Mouse (Mus musculus) forebrain, embryonic 15.5 days (tissue): Measurements from ENCODE around the gene Zfp768. TPM values are rescaled to one million over a fixed set of nuclear protein-coding genes. Genes with fewer than 3 reads are reported as not detected.
"Not testable (repeated sequence)": the region's sequence is repeated elsewhere in the genome, so short reads cannot be mapped to it uniquely, and the experiment has no call there.

Experiments used
- ATAC-seq: fragments of 200-750 bp; cut with Nextera tagmentation; replicated peaks from 2 replicates; pipeline ENCODE4 v1.8.0; 2017; ENCODE audit warnings: mild to moderate bottlenecking, moderate TSS enrichment, moderate library complexity
- H3K27ac ChIP-seq: fragments of 300-500 bp; sonication (generic); replicated peaks from 2 replicates; pipeline ENCODE4 v1.5.1; 2015; ENCODE audit warnings: mild to moderate bottlenecking, inconsistent platforms
- H3K27me3 ChIP-seq: fragments of 300-500 bp; sonication (generic); 2 replicates; pipeline ENCODE4 v1.6.1; 2015; ENCODE audit warnings: inconsistent platforms
- H3K36me3 ChIP-seq: fragments of 300-500 bp; sonication (generic); 2 replicates; pipeline ENCODE4 v1.6.1; 2015; ENCODE audit warnings: mild to moderate bottlenecking, inconsistent platforms
- H3K4me1 ChIP-seq: fragments of 300-500 bp; sonication (generic); 2 replicates; pipeline ENCODE4 v1.6.1; 2015; ENCODE audit warnings: inconsistent platforms
- H3K4me2 ChIP-seq: fragments of 300-500 bp; sonication (generic); replicated peaks from 2 replicates; pipeline ENCODE4 v1.6.1; 2015; ENCODE audit warnings: mild to moderate bottlenecking, inconsistent platforms
- H3K4me3 ChIP-seq: fragments of 300-500 bp; sonication (generic); 2 replicates; pipeline ENCODE4 v1.5.1; 2015; ENCODE audit warnings: mild to moderate bottlenecking, inconsistent platforms
- H3K9ac ChIP-seq: fragments of 300-500 bp; sonication (generic); replicated peaks from 2 replicates; pipeline ENCODE4 v1.6.1; 2015; ENCODE audit warnings: mild to moderate bottlenecking, inconsistent platforms
- H3K9me3 ChIP-seq: fragments of 300-500 bp; sonication (generic); 2 replicates; pipeline ENCODE4 v1.6.1; 2016; ENCODE audit warnings: inconsistent platforms
- WGBS: fragments of 180-500 bp; shearing (Covaris S2); methylation state at CpG from one replicate; pipeline ENCODE4 v1.1.7; 2015; ENCODE audit warnings: mixed read lengths; 5-methylcytosine and 5-hydroxymethylcytosine counted together
- polyA plus RNA-seq: library from polyadenylated mRNA; unstranded; fragments of >200 nt; fragmentation: Nextera tagmentation; extraction: Ambion mirVana; gene quantifications from 2 replicates; pipeline ENCODE4 v1.2.1, GENCODE M21; 2015

The Zfp768 gene
- 12.1 and 12.7 TPM in 2 replicates for polyA plus RNA-seq

DNA sequence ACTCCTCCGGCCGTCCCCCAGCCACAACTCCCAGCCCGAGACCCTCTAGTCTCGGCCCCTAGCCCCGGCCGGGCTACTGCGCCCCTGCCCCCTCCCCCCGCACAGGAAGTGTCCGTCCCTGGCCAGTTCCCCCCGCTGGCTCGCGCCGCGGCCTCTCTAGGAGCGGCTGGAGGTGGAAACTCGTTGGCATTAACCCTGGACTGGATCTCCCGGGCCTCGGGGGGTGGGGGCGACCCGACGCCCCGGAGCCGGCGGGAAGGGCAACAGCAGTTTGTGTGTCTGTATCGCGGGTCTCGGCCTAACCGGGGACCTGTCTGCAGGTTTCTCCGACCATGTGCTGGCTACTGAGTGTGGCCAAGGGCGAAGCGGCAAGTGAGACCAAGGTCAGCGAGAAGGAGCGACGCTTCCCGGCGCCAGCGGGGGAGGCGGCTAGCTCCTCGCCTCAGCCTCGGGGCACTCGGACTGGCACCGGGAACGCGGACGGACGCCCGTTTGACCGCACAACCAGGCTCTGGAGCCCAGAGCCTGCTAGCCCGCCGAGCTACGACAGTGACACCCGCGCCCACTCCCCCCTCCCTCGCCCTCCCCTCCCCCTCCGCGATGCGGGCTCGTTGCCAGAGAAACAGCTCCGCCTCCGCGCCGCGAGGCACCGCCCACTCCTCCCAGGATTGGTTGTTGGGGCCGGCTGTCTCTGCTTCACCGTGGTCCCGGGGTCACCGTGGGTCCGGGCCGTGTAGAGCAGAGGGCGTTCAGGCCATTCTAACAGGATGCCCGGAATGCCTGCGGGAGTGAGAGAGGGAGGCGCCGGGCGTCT lies at the start of gene Zfp768:
Gene Zfp768, minus strand, starts transcription at position 78 of the 814 bp plus-strand sequence.
- Histone ChIP-seq H3K4me2 (peak within 1 kb of the TSS; percentile 83), H3K27me3 (no peaks in the 10 kb centered on the region), H3K36me3 (no peaks in the 10 kb centered on the region; the same call in 1 of the 2 replicates), H3K4me1 (peaks cover 19% of the 10 kb centered on the region), H3K9ac (peak within 1 kb of the TSS; percentile 72), H3K4me3 (peak within 1 kb of the TSS; percentile 94), H3K27ac (peak within 1 kb of the TSS; percentile 90), H3K9me3 (no peaks in the 10 kb centered on the region)
- ATAC-seq, result peak; percentile 91
- 1% methylated on average over 72 of the region's 76 CpGs for WGBS

DNA sequence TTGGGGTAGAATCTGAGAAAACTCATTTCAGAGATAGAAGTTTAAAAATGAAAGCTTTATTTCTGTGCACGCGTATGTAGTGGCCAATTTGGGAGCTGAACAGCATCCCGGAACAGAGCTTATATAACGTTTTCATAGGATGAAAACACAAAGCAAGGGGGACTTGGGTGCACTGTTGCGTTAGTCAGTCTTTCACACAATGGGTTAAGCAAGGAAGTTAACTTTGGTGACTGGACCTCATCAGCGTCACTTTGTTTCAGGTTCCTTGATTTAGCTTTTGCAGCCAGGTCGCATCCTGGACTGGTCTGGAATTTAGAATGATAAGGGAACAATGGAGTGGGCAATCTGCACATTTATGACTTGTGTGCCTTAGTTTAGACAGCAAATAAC lies 48.5 kb upstream of the Zfp768 start:
- ATAC-seq, result 0 out of 2 replicates have a peak, but pooled peaks have one; percentile 18
- H3K9me3 ChIP-seq, result no peaks in the 10 kb centered on the region
- H3K4me3 ChIP-seq, result peak overlapping the region; percentile 71
- H3K27ac ChIP-seq, result peak overlapping the region; percentile 79
- H3K4me2 ChIP-seq, result peak overlapping the region; percentile 88
- peaks cover 5% of the 10 kb centered on the region for H3K36me3 ChIP-seq
- H3K9ac ChIP-seq, result peak overlapping the region; percentile 57
- 20% methylated on average over 7 of the region's 7 CpGs for WGBS
- H3K27me3 ChIP-seq, result no peaks in the 10 kb centered on the region
- H3K4me1 ChIP-seq, result peaks cover 16% of the 10 kb centered on the region

DNA sequence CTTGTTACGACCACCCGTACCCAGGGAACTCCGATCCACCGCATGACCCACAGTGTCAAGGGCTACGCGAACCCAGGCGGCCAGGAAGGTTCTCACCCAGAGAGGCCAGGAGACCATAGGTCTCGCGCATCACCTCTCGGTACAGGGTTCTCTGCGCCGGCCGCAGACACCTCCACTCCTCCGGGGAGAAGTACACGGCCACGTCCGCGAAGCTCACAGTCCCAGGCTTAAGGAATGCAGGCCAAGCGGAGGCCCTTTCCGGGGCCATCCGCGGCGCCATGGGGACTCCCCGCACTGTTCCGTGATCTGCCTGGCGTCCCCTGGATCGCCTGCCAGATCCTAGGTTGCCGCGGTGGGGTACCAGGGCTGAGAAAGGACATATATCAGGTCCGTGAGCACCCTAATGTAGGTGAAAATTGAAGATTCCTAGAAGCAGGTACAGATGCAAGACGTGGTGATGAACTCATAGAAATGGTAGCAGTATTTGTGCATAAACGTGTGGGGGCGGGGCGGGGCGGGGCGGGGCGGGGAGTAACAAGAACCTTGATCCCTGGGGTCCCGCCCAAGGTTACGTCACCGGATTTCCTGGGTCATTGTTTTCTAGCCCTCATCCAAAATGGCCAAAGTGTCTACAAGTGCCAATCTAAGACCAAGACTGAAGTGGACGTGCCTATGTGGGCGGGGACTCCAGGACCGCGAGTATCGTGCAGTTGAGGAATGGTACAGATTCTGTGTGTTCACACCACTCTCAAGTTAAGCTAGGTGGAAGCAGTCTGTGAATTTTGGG lies 48.0 kb upstream of the Zfp768 start, which contains the start of gene E430018J23Rik:
Gene E430018J23Rik, minus strand, starts transcription at position 473 of the 787 bp plus-strand sequence.
- peak within 1 kb of the TSS; percentile 88 for H3K4me2 ChIP-seq
- no peaks in the 10 kb centered on the region for H3K27me3 ChIP-seq
- H3K9ac ChIP-seq, result peak within 1 kb of the TSS; percentile 82
- H3K36me3 ChIP-seq, result peaks cover 5% of the 10 kb centered on the region
- peak; percentile 93 for ATAC-seq
- H3K4me1 ChIP-seq, result peaks cover 16% of the 10 kb centered on the region
- no peaks in the 10 kb centered on the region for H3K9me3 ChIP-seq
- under 1% methylated on average over 45 of the region's 45 CpGs for WGBS
- peak within 1 kb of the TSS; percentile 79 for H3K27ac ChIP-seq
- H3K4me3 ChIP-seq, result peak within 1 kb of the TSS; percentile 71

DNA sequence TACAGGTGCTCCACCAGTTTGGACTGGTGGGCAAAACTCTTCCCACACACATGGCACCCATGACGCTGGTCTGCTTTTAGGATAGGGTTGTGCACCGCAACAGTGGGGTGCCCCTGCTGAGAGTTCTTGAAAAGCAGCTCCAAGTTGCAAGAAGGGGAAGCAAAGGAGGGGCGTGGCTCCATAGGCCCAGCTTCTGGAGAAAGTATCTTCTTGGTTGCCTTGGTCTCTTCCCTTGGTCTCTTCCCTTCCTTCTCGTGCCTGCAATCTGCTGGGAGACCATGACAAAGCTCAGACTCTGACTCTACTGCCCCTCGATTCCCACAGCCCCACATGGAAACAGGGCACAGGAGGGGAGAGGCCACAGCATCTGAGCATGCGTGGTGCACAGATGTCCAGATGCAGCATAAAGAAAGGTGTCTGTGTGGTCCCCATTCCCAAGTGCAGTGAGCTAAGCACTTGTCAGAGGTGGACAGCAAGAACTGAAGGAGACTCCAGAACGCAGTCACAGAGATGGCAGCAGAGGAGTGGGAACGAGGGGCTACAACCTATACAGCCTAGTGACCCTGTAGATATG lies 46.9 kb upstream of the Zfp768 start:
- Histone ChIP-seq H3K4me1 (peaks cover 16% of the 10 kb centered on the region), H3K9me3 (no peaks in the 10 kb centered on the region), H3K36me3 (peaks cover 5% of the 10 kb centered on the region), H3K27me3 (no peaks in the 10 kb centered on the region), H3K27ac (no peak overlapping the region), H3K9ac (peak overlapping the region; percentile 82; the same call in 1 of the 2 replicates), H3K4me3 (peak overlapping the region; percentile 71), H3K4me2 (peak overlapping the region; percentile 88)
- no peak for ATAC-seq
- 83% methylated on average over 8 of the region's 8 CpGs for WGBS

DNA sequence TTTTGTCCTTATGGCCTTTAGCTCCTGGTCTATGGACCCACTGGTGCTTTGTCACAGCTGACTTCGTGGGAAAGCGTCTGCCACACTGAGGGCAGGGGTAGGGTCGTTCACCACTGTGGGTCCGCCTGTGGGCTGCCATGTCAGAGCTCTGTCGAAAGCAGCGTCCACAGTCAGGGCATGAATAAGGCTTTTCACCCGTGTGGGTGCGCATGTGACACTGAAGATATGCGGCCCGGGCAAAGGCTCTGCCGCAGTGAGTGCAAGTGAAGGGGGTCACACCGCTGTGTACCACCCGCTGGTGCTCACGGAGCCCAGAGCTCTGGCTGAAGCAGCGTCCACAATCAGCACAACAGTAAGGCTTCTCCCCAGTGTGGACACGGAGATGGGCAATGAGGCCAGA lies 46.1 kb upstream of the Zfp768 start:
- no peak for ATAC-seq
- H3K27me3 ChIP-seq, result no peaks in the 10 kb centered on the region

DNA sequence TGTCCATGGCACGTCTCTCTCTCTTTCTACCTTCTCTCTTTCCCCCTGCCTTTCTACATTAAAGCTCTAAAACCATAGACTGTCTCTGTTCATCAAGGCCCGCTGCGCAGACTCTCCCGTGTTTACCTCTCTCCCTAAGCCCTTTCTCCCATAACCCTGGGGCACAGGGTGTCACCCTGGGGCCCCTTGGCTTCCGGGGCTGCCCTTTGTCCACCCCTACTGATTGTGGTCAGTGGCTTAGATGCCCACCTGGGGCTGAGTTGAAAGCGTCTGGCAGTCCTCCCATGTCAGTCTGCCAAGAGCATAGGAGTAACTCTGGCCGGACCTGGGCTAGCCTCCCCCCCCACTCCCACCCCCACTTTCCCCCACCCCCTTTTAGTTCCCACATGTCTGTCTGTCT lies 44.9 kb upstream of the Zfp768 start:
- H3K36me3 ChIP-seq, result peaks cover 5% of the 10 kb centered on the region
- no peak overlapping the region for H3K27ac ChIP-seq
- peaks cover 22% of the 10 kb centered on the region for H3K4me1 ChIP-seq
- 77% methylated on average over 7 of the region's 7 CpGs for WGBS
- no peaks in the 10 kb centered on the region for H3K9me3 ChIP-seq
- H3K9ac ChIP-seq, result no peak overlapping the region
- no peaks in the 10 kb centered on the region for H3K27me3 ChIP-seq
- no peak overlapping the region for H3K4me3 ChIP-seq
- H3K4me2 ChIP-seq, result no peak overlapping the region
- ATAC-seq, result no peak

More for the DNA sequence above, 46.1 kb upstream of the Zfp768 start:
- Histone ChIP-seq H3K9ac (no peak overlapping the region), H3K4me1 (peaks cover 16% of the 10 kb centered on the region), H3K4me3 (no peak overlapping the region), H3K4me2 (no peak overlapping the region), H3K27ac (no peak overlapping the region), H3K9me3 (no peaks in the 10 kb centered on the region), H3K36me3 (peaks cover 5% of the 10 kb centered on the region)
- 95% methylated on average over 16 of the region's 16 CpGs for WGBS

DNA sequence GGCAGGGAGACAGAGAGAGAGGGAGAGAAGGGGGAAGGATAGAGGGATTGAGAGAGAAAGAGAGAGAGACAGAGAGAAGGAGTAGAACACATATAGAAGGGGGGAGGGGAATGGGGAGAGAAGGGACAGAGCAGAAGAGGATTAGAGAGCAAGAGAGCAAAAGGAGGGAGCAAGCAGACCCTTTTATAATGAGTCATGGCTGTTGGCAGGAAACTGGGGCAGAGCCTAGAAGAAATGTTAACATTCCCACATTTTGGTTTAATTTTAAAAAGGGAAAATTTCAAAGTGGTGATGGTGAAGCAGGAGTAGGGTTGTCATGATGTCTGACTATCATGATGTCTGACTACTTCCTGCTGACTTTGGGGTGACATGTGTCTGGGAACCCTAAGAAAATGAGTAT lies 42.8 kb upstream of the Zfp768 start:
- not testable (repeated sequence) for H3K4me2 ChIP-seq, H3K27me3 ChIP-seq, H3K4me3 ChIP-seq, ATAC-seq, H3K9me3 ChIP-seq, H3K9ac ChIP-seq, H3K27ac ChIP-seq, H3K36me3 ChIP-seq
- H3K4me1 ChIP-seq, result peaks cover 16% of the 10 kb centered on the region

DNA sequence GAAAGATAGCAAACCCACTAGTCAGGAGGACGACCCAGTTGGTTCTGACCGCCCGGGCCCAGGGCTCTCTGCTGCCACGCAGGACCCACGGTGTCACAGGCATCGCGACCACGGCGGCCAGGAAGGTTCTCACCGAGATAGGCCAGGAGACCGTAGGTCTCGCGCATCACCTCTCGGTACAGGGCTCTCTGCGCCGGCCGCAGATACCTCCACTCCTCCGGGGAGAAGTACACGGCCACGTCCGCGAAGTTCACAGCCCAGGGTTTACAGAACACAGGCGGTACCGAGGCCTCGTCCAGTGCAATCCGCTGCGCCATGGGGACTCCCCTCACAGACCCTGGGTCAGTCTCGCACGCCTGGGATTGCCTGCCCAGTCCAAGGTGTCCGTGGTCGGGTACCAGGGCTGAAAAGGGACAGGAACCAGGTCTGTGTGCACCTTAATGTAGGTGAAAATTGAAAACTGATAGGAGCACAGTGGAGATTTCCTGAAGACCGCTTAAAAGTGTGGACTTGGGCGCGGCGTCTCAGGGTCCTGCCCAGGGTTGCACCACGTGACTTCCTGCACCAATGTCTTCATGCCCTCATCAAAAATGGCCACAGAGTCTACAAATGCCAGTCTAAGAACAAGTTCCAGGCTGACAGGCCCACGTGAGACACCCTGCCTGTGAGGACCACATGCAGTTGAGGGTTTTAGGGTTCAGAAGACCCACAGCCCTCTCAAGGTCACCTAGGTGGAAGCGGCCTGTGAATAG lies 41.4 kb upstream of the Zfp768 start, which contains the start of gene 9130019O22Rik:
Gene 9130019O22Rik, minus strand, starts transcription at position 526 of the 752 bp plus-strand sequence.
- peaks cover 6% of the 10 kb centered on the region; the same call in 1 of the 2 replicates for H3K4me1 ChIP-seq
- no peaks in the 10 kb centered on the region for H3K9me3 ChIP-seq
- H3K36me3 ChIP-seq, result peaks cover 9% of the 10 kb centered on the region
- H3K27ac ChIP-seq, result 0 out of 2 replicates have a peak within 1 kb of the TSS, but pooled peaks have one; percentile 46
- ATAC-seq, result peak; percentile 89
- no peaks in the 10 kb centered on the region for H3K27me3 ChIP-seq
- H3K4me2 ChIP-seq, result peak within 1 kb of the TSS; percentile 77
- H3K9ac ChIP-seq, result peak within 1 kb of the TSS; percentile 68
- WGBS, result 16% methylated on average over 38 of the region's 38 CpGs
- H3K4me3 ChIP-seq, result peak within 1 kb of the TSS; percentile 69

DNA sequence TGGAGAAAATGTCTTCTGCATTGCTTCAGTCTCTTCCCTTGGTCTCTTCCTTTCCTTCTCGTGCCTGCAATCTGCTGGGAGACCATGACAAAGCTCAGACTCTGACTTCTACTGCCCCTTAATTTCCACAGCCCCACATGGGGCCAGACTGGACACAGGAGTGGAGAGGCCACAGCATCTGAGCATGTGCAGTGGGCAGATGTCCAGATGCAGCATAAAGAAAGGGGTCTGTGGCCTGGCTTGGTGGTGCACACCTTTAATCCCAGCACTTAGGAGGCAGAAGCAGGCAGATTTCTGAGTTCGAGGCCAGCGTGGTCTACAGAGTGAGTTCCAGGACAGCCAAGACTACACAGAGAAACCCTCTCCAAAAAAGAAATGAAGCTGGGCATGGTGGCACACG lies 40.2 kb upstream of the Zfp768 start:
- H3K4me3 ChIP-seq, H3K27me3 ChIP-seq, H3K27ac ChIP-seq, H3K36me3 ChIP-seq, H3K4me2 ChIP-seq, ATAC-seq, H3K9me3 ChIP-seq, H3K4me1 ChIP-seq, H3K9ac ChIP-seq: not testable (repeated sequence)
- 92% methylated on average over 4 of the region's 4 CpGs for WGBS

DNA sequence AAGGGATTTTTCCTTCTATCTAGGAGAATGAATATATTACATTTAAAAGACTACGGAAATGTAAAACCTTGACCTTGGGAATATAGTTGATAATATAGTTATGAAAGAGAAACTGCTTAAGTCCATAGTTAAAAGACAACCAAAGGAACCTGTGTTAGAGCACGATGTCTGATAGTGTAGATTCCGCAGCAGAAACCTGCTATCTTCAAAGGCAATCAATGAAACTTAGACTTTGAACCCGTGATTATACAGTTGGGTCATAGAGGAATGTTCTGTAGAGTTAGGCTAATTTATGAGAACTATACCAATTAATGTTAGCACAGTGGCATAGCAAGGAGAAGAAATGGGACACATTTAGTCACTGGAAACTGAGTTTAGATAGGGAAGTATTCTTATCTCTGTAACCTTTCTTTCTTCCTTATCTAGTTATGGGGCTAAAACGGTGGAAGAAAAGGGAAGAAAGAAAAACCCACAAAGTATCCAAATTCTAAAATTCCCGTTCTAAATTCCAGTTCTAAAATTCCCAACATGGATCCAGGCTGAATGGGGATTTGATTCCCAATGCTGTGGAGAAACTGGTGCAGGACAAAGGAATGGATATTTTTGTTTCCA lies 33.0 kb upstream of the Zfp768 start:
- 84% methylated on average over 6 of the region's 6 CpGs for WGBS
- no peaks in the 10 kb centered on the region for H3K9me3 ChIP-seq
- no peak overlapping the region for H3K4me2 ChIP-seq
- H3K27ac ChIP-seq, result no peak overlapping the region
- no peak overlapping the region for H3K4me3 ChIP-seq
- H3K27me3 ChIP-seq, result no peaks in the 10 kb centered on the region
- H3K9ac ChIP-seq, result no peak overlapping the region
- H3K36me3 ChIP-seq, result peaks cover 4% of the 10 kb centered on the region; the same call in 1 of the 2 replicates
- ATAC-seq, result no peak
- H3K4me1 ChIP-seq, result peaks cover 4% of the 10 kb centered on the region; the same call in 1 of the 2 replicates
